Mouse (Mus musculus): ENCODE measurements around the gene Pithd1.
A peak's percentile ranks its signal among the peaks of the same experiment; 100 is the strongest.
"Not testable (repeated sequence)": the region's sequence is repeated elsewhere in the genome, so short reads cannot be mapped to it uniquely, and the experiment has no call there.

Pithd1 gene

DNA sequence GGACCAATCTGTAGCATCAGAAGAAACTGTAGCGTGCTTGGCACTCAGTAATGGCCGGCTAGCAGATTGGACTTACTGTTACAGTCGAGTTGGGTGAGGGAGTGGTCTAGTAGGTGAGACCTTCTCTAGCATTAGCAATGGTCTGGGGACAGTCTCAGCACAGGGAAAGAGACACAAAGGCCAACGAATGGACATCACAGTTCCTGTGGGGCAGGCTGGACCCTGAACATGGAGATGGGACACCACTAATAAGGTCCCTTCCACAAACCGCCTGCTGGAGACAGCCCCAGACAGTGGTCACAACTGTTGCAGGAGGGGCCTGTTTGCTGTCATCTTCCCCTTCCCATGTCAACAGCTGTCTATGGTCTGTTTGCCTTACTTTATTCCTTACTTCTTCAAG lies 25.4 kb downstream of the Pithd1 start:
- DNase-seq (ENCODE audit: low spot score in 2 of 2) = no peak

DNA sequence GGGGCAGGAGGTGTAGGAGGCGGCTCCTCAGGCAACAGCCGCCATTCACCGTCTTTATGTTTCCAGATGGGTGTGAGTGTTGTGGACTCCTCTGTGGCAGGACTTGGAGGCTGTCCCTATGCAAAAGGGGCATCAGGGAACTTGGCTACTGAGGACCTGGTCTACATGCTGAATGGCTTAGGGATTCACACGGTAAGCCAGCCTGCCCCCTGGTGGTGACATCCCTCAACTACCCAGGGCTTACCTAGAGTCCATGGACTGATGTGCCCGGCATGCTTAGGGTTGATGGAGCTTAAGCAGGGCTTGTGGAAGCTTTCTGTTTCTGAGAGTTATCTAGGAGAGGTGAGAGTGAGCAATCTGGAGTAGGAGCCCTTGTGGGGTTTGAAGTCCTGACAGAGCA lies 26.3 kb downstream of the Pithd1 start:
- DNase-seq (ENCODE audit: low spot score in 2 of 2) = peak; percentile 65

DNA sequence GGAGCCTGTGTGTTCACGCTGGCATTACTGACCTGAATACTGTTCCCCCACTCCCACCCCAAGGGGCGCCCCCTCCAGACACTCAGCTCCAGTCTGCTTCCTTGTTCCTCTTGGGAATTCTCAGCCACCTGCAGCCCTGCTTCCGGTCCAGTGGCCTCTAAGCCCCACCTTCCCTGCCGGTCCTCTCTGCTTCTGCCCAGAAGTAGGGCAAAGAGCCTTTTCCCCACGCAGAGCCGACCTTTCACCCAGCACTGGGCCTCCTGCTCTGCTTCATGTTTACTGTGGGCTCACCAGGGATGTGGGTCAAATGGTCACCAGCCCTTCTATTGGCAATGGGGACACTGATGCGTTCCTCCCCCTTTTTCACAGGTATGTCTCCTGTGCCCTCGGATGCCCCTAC lies 28.7 kb downstream of the Pithd1 start:
- DNase-seq (ENCODE audit: low spot score in 2 of 2) = peak; percentile 71 to 77

DNA sequence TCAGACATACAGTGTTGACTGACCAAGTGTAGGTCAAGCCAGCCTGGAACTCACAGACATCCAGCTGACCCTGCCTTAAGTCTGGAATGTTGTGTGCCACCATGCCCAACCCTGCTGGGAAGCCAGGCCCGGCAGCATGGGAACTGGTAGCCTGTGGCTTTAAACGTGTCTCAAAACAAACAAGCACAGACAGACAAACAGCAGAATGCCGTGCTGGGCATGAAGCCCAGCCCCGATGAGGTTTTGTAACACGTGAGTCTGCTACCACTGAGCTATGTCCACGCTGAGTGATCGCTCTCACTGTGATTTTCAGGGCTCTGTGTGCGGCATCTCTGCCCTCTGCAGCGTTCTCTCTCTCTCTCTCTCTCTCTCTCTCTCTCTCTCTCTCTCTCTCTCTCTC lies 31.2 kb downstream of the Pithd1 start:
- DNase-seq (ENCODE audit: low spot score in 2 of 2) = no peak

DNA sequence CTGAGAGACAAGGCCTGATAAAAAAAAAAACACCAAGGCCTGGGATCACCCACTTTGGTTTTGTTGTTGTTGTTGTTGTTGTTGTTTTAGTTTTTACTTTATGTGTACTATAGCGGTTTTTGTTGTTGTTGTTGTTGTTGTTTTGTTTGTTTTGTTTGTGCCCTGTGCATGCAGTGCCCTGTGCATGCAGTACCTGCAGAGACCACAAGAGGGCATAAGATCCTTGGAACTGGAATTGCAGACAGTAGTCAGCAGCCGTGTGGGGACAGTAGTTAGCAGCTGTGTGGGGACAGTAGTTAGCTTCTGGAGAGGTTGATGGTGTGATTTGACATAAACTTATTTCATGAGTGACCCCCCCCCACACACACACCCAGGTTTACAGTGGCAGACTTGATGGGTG lies 32.8 kb downstream of the Pithd1 start:
- DNase-seq (ENCODE audit: low spot score in 2 of 2) = peak in 1 of 2 experiments; percentile 77

DNA sequence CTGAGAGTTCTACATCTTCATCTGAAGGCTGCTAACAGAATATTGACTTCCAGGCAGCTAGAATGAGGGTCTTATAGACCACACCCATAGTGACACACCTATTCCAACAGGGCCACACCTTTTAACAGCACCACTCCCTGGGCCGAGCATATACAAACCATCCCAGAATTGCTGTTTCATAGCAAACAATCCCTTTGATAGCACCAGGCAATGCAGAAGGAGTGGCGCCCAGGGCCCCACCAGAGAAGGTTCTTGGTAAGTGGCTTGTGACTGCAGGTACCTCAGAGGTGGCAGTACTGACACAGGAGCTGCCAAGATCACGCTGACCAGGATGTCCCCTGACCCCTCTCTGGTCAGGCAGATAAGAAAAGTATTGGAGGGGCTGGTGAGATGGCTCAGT lies 33.9 kb downstream of the Pithd1 start:
- no peak for DNase-seq (ENCODE audit: low spot score in 2 of 2)

DNA sequence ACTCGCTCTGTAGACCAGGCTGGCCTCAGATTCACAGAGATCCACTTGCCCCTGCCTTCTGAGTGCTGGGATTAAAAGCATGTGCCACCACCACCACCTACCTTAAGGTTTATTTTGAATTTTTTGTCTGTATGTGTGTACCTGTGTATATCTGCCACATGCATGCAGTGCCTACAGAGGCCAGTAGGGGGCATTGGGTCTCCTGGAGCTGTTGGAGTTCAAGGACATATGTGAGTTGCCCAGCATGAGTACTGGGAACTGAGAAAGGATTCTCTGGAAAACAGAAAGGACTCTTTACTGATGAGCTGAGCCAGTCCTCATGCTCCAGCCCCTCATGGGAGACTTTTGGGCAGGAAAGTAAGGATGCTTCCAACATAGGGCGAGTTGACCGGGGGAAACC lies 35.6 kb downstream of the Pithd1 start:
- DNase-seq (ENCODE audit: low spot score in 2 of 2) = no peak

DNA sequence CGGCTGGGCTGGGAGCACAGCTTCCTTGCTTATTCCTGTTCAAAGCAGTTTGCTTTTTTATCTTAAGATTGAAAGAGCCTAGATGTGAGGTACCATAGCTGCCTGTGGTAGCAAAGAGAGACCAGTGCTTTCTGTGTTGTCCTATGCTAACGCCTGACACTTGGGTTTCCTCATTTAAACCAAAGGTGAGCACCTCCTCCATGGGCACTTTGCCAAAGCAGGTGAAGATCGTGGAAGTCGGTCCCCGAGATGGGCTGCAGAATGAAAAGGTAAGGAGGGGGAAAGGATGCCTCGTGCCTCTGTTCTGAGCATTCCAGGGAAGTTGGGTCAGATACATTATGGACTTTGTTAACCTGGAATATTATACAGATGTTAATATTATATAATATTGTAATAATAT lies 36.7 kb downstream of the Pithd1 start:
- DNase-seq (ENCODE audit: low spot score in 2 of 2) = no peak

DNA sequence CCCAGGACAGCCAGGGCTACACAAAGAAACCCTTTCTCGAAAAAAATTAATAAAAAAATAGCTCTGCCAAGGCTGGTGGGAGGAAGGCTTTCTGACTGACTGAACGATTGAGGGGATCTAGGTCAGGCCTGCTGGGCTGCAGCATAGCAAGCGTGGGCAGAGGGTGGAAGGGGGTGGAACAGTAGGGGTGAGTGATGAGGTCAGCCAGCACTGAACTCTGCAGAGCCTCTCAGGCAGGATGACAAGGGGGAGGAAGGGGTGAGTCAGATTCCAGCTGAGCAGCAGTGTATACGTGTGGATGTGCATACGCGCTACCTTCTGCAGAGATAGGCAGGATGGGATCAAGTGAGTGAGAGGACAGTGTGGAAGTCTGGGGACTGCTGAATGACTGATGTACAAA lies 37.2 kb downstream of the Pithd1 start:
- DNase-seq (ENCODE audit: low spot score in 2 of 2) = no peak

DNA sequence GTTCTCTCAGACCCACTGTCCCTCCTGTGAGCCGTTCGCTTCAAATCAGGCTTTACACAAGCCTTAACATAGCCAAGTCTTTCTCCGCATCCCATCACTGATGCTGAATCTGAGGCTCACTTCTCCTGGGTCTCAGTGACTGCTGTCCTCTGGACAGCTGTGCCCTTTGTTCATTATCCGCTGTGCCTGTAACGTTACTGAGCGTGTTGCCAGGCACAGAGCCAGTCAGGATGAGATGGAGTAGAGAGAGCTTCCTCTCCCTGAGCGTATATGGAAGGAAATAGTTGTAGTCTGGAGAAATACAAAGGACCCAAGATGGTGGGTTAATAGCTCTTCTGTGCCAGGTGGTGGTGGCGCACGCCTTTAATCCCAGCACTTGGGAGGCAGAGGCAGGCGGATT lies 37.6 kb downstream of the Pithd1 start:
- no peak for DNase-seq (ENCODE audit: low spot score in 2 of 2)

DNA sequence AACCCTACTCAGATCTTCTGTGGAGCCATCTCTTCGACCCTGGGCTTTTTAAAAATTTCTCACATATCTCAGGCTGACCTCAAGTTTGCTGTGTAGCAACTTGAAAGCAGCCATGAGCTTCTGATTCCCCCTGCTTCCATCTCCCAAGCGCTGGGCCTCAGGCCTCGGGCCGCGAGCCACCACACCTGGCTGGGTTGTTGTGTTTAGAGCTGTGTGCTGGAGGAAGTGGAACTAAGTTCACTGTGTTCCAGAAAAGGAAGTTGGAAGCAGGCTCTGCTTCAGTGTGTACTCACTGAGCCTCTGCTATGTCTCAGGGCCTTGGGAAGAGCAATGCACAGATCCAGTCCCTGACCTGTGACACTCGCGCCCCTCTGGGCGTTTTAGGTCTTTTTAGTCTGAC lies 38.9 kb downstream of the Pithd1 start:
- no peak for DNase-seq (ENCODE audit: low spot score in 2 of 2)

DNA sequence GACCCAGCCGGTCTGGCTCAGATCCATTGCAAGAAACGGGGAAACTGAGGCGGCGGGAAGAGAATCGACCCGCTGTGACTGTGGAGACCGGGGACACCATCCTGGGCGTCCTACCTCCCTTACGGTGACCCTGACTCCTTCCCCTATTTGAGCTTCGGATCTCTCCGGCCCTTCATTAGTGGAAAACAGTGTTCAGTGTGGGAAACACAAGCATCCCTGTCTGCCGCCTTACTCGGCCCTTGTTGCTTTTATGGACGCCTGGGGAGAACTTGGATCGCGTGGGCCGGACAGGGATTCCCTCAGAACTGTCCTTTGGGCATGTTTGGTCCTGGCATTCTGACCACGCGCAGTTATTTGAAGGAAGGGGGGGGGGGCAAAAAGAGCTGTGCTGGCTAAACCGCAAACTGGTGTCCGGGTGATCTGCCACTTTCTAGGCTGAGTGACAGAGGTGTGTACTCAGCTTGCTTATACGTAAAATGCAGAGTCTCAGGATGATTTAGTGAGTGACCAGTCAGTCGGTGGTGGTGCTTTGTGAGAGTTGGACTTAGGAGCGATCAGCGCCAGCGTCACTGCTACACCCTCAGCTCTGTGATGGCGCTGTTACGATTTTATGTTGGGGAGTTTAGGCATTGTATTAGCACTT lies 40.3 kb downstream of the Pithd1 start:
- no peak for DNase-seq (ENCODE audit: low spot score in 2 of 2)

DNA sequence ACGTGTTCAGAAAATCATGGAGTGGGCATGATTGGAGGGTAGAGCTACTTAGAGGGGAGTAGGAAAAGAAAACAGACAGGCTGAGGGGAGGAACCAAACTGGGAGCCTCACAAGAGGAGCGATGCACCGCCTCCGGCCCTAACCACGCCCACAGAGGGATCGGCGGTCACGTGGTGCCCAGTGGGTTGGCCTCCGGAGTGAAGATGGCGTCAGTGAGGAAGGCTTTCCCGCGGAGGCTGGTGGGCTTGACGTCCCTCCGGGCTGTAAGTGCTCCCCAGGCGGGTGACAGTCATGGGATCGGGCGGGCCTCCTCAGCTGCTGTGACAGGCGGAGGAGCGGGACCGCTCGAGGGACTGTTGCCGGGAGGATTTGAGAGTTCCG lies 40.8 kb downstream of the Pithd1 start, which contains the start of gene Hmgcl:
Hmgcl (plus strand) TSS at position 171 of the 381 bp plus-strand sequence.
- peak; percentile 92 to 98 for DNase-seq (ENCODE audit: low spot score in 2 of 2)

DNA sequence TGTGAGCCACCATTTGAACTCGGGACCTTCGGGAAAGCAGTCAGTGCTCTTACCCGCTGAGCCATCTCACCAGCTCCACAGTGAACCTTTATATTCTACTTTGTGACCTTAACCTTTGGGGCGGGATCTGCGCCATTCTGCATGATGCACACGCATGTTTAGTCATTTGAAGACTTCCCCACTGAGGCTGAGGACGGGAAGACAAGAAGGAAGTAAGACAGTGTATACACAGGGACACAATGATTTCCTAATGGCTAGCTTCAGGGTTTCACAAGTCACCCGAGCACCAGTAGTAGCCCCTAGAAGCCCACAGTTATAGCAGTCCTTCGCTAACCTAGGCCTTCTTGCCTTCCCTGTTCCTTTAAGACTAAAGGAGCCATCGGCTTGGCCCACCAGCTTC lies 41.4 kb downstream of the Pithd1 start:
- DNase-seq (ENCODE audit: low spot score in 2 of 2) = no peak

DNA sequence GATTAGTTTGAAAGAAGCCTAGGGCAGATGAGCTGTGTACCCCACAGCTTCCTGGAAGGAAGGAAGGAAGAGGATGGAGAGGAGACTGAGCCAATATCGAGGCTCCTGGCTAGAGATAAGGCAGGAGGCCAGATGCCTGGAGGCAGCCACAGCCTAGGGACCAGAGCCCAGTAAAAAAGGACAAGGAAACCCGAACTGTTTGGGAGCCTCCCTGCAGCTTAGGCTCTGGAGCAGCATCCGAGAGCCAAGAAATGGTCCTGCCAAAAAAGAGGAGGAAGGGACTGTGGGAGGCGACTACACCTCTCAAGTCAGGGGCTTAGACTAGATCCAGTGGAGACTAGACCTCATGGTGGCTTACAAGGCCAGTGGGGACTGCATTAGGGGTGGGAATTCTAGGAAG lies 43.7 kb downstream of the Pithd1 start:
- DNase-seq (ENCODE audit: low spot score in 2 of 2) = no peak

DNA sequence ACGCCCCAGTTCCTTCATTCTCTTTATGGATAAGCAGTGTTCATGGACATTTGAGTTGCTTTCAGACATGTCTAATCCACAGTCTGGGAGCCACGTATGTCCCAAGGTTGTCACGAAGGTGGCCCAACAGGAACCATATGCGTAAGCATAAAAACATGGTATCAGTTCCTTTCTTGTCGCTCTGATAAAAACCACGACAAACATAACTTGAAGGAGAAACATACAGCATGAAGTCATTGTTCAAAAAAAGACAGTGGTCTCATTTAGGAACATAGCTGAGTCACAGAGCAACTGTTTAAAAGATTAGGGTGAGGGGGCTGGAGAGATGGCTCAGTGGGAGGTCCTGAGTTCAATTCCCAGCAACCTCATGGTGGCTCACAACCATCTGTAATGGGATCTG lies 44.9 kb downstream of the Pithd1 start:
- no peak for DNase-seq (ENCODE audit: low spot score in 2 of 2)

DNA sequence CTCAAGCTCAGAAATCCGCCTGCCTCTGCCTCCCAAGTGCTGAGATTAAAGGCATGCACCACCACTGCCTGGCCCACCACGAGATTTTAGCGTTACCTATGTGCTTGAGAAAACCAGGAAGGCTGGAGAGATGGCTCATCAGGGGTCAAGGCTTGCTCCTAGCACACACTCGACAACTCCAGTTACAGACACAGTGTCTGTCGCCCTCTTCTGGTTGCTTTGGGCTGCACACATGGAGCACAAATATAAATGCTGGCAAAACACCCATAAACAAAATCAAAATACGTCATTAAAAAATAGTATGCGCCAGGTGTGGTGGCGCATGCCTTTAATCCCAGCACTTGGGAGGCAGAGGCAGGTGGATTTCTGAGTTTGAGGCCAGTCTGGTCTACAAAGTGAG lies 46.0 kb downstream of the Pithd1 start:
- not testable (repeated sequence) for DNase-seq (ENCODE audit: low spot score in 2 of 2)

DNA sequence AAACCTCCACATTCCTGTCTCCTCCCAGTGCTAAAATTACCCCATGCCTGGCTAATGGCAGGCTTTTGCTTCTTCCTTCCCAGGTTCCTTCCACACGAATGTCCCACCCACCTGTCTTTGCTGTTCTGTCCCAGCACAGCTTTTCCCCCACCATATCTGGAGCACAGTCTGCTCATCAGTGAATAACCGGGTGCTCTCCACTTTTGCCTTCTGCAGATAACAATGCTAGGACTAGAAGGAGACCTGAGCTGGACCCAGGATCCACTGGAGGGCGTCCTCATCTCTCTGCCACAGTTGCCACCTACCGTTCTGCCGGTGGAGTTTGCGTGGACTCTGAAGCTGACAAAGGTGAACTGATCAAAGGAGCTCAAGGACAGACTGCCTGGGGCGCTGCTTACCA lies 48.2 kb downstream of the Pithd1 start:
- DNase-seq (ENCODE audit: low spot score in 2 of 2) = no peak

DNA sequence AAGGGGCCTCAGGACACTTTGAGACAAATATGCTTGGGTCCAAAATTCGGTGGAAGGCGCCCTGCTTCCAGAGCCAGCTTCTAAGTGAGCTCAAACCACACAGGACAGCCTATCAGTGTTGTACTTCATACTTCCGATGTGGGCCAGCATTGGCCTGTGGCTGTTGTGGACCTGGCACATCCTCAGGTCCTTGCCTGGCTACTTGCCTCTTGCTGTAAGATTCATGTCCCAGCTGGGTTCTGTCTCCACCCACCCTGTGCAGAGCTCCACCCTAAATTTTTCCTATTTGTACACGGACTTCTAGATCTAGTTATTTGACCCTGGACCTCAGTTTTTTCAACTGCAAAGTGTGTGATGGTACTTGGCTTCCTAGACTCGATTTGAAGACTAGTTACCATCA lies 51.6 kb downstream of the Pithd1 start:
- peak in 1 of 2 experiments; percentile 52 for DNase-seq (ENCODE audit: low spot score in 2 of 2)

DNA sequence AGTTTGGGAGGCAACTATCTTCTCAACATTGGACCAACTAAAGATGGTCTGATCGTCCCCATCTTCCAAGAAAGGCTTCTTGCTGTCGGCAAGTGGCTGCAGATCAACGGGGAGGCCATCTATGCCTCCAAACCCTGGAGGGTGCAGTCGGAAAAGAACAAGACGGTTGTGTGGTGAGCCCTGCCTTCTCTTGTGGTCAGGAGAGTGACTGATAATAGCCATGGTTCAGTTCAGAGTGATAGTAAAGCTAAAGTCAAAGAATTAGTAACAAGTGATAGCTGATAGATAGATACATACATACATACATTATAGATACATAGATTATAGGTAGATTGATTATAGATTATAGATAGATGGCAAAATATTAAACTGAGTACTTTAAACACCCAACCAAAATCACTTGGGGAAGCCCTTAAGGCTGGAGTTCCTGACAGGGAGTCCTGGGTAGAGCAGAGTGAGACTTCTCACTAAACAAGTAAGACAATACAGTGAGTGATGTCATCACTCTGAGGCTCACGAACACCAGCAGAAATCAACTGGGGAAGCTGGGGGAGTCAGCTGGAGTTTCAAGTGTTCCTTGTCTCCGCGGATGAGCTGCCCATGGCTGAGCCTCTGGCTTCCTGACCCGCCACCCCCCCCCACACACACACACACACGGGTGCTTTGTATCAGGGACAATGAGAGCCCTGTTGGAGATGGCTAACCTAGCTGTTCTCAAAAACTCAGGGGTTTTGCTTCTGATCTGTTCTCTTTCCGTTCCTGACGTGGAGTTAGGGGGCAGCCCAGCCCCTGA lies 52.2 kb downstream of the Pithd1 start:
- DNase-seq (ENCODE audit: low spot score in 2 of 2) = no peak

DNA sequence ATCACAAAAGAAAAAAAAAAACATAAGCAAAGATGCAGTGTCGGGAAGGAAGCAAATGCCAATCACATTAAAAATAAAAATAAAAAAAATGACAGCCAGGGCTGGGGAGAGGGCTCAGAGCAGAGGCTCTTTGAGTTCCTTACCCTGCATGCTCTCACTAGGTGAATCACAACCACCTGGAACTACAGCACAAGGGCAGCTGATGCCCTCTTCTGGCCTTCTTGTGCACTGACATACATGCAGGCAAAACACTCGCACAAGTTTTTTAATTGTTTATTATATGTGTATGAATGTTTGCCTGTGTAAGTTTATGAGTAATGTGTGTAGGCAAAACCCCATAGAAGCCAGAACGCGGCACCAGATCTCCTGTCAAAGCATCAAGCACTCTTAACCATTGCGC lies 55.2 kb downstream of the Pithd1 start:
- DNase-seq (ENCODE audit: low spot score in 2 of 2) = no peak

DNA sequence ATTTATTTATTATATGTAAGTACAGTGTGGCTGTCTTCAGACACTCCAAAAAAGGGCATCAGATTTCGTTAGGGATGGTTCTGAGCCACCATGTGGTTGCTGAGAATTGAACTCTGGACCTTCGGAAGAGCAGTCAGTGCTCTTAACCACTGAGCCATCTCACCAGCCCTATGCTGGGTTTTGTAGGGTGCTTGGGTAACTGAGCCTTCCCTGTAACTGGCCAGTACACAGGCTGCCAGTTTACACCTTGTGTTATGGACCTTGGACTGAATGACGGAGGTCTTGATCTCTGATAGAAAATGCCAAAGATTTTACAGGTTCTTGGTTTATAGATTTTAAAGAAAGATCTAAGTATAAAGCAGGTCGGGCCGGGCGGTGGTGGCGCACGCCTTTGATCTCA lies 56.8 kb downstream of the Pithd1 start:
- DNase-seq (ENCODE audit: low spot score in 2 of 2) = no peak

DNA sequence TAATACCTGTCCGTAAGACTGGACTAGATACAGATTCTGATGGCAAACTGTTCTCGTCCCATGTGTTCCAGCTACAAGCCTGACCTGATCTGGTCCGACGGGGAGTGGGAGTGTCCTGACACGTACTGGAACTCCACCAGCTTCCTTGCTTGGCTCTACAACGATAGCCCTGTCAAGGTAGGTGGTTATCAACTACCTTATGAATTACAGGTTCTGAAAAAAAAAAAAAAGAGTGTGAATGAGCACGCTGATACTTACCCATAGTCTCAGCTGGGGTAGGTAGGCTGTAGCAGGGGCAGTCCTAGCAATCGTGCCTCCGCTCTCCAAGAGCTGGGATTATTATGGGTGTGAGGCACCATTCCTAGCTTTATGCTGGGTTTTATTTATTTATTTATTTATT lies 57.2 kb downstream of the Pithd1 start:
- no peak for DNase-seq (ENCODE audit: low spot score in 2 of 2)

DNA sequence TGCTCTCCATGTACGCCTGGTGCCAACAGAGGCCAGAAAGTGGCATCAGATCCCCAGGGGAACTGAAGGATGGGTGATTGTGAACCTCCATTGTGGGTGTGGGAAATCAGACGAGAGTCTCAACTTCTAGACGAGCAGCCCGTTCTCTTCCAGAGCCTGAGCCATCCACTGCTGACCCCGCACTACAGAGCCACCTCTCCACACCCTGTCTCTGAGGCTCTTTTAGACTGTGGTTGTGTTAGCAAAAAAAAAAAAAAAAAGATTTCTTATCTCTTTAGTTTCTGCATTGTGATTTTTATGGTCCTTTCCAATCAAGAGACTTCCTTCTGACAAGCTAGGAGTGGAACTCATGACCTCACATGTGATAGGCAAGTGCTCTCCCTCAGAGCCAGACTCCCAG lies 57.7 kb downstream of the Pithd1 start:
- DNase-seq (ENCODE audit: low spot score in 2 of 2) = no peak
